Mouse (Mus musculus) cerebellum, postnatal 10 days (tissue): ENCODE data around the gene Mobp.
A peak's percentile ranks its signal among the peaks of the same experiment; 100 is the strongest.

Experiments
- DNase-seq, 2 experiments: peaks; one replicate each; pipeline ENCODE4 v3.0.0; 2021; ENCODE audit warnings: mixed read lengths in 2 of 2

Gene Mobp

DNA sequence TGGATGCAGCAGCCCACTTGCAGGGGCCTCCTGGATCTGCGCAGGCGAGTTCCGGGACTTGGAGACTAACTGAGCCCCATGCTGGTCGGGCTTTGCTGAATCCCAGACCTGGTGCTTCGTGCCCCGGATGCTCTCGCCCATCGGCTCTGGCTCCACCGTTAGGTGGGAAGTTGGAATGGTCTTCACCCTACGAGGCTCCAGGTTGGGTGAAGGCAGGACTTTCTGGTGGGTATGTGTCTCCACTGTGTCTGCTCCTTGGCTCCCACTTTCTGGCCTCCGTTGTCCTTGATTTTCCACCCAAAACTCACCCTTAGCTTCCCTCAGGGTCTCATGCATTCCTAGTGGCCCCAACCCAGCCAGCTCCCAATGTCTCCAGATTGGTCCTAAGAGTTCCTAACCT is 14.1 kb upstream of the Mobp start:
- DNase-seq: no peak

DNA sequence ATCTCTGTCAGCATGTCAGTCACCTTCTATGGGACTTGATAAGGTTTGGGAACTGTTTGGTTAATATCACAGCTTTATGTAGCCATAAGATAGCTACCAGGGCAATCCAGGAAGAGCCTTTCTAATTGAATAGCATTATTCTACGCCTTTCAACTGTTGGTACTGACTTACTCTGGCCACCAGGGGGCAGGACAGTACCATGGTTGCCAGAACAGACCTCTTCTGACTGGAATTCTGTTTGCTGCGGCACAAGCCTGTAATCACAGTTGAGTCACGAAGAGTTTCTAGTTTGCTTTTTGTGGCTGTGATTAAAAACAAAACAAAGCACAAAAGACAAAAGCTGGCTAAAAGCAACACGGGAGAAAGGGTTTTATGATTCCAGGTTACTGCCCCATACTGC is 8.9 kb upstream of the Mobp start:
- DNase-seq: peak; percentile 91 to 93

DNA sequence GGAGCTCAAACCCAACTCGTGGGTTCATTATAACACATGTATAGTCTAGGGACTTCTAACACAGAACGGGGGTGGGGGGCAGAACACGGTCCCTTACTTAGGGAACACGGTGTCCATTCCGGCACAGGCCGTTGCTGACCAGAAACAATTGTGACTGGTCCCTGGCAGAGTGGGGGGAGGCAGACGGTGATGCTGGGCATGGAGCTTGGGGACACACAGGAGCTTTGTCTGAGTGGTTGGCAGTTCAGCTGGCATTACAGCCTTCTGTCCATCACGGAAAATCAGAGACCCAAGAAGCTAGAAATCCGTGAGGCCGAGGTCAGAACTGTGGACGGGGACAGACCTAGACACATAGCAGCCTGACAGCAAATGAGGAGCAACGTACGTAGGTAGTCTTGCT is 5.0 kb upstream of the Mobp start:
- peak in 1 of 2 experiments; percentile 20 for DNase-seq

DNA sequence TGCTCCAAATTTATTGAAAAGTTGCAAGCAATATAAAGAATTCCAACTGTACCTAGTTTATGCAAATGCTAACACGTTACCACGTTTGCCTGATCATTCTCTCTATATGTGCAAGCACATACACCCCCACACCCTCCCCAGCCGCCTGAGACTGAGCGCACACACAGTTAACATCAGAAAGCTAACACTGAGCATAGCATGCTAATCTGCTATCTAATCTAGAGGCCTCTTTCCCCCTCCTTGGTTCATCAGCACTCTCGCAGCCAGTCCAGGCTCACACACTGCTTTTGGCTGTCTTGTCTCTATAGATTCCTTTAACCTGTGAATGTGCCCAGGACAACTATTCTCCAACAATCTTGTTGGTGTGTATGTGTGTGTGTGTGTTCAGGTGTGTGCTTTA is 1.6 kb downstream of the Mobp start:
- DNase-seq: no peak

DNA sequence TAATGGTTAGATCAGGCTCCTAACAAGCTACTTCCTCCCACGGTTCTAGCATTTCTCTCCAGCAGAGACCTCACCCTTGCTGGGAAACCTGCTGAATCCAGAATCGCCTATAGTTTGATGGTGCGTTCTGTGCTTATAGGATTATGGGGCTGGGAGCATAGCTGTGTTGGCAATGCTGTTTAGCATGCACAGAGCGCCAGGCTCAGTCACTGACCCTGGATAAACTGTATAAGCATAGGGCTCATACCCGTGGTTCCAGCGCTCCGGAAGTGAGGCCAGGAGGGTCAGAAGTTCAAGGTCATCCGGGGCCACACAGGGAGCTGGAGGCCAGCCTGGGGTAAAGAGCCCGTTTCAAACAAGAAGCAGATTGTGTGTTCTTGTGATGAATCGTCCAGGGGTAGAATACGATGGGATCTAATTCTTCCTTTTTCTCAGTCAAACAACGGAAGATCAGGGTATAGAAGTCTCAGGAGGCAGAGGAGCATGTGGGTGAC is 2.4 kb downstream of the Mobp start:
- no peak for DNase-seq

DNA sequence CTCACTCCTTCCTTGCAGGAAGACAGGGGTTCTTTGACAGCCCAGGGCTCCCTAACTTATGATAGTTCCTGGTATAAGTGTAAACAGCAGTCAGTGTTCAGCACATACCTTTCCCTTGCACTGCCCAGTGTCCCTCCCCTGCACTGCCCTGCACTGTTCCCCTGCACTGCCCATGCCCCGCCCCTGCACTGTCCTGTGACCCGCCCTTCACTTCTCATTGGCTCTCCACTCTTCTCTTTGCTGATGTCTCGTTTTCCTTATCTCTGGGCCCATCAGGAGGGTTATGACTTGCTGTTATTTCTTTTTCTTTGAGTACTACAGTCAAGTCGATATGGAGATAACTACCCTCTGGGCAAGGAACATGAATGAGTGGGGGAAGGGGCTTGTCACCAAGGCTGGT is 8.5 kb downstream of the Mobp start:
- no peak for DNase-seq

DNA sequence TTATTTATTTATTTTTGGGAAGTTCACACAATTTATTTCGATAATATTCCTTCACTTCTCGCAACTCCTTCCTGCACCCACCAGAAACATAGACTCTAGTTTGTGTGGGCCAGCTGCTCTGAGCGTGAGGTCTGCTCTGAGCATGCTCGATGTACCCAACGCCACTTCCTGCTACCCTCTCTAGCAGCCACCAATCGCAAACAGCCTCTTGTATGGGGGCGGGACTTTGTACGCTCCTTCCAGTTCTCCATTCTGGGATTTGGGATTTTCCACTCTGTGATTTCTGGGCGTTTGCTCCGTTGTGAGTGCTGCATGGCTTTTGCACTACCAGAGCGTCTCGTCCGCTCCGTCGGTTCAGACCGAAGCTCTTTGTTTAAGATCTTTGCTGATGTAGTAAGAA is 14.4 kb downstream of the Mobp start:
- DNase-seq: no peak

DNA sequence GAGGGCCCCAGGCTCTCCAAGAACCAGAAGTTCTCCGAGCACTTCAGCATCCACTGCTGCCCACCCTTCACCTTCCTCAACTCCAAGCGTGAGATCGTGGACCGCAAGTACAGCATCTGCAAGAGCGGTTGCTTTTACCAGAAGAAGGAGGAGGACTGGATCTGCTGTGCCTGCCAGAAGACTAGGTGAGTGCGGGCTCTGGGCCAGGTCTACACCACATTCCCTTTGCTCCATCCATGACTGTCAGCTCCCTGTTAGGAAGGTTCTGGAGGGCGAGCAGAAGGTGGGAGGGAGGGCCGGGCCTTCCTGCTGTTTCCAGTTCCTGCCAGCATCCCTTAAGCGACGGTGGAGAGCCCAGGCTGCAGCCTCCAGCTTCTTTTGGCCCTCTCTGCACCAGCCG is 18.3 kb downstream of the Mobp start:
- peak; percentile 59 to 62 for DNase-seq

DNA sequence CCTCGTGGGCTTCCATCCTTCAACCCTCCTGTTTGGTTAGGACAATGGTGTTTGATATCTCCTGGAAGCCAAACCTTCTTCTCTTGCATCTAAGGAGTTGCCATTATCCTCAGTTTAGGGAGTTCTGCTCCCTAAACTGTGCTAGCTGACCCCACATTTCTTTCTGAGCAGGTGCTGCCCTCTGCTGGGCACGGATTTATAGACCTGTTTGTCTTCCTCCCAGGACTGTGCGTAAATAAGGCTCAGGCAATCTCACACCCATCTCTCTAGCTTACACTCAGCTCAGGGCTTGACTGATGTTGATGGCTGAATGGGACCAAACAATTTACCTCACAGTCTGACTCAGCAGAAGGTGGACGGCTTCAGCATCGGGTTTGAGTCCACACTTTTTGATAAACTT is 21.8 kb downstream of the Mobp start:
- DNase-seq: peak; percentile 81 to 83

DNA sequence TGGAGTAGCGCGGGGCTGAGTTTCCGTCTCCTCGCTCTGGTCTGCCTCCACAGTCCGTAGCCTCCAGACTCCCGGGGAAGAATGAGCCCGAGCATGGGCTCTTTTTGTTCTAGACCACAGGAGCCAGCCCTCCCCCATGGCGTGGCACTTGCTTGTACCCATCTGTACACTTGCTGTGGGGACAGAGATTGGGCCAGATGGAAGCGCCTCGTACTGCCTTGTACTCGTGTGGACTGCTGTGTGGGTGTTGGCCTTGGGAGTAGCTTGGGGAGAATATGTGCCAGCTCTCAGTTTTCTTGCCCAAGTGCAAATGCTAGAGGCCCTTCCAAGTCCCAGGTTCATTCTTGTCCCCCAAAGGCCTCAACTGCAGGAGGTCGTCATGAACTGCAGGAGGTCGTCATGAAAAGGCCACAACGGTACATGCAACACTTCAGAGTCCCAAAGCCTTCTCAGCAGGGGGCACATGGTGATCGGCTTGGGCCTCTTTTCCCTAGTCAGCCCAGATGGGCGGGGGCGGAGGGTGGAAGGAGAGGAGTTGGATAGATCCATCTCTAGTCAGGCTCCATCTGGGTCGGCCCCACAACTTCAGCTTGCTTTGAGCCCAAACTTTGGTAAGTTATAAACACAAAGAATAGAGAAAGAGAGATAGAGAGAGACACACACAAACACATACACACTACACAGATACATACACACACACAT is 25.1 kb downstream of the Mobp start:
- peak in 1 of 2 experiments; percentile 44 for DNase-seq

DNA sequence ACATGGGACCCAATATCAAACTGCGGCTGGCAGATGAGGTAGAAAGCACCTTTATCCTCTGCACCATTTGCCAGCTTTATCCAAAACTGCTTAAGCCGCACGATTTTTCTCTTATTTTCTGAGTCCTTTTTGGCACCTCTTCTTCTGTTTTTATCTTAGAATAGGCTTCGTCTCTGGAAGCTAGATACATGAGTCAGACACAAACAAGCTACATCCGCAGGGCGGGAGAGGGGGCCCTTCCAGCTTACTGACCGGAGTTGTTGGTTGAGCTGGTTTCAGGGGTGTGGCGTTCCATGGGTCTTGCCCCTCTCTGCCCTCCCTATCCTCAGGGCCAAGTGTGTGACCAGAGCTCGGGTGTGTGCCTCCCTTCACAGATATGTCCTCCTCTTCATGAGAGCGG is 29.3 kb downstream of the Mobp start:
- no peak for DNase-seq

DNA sequence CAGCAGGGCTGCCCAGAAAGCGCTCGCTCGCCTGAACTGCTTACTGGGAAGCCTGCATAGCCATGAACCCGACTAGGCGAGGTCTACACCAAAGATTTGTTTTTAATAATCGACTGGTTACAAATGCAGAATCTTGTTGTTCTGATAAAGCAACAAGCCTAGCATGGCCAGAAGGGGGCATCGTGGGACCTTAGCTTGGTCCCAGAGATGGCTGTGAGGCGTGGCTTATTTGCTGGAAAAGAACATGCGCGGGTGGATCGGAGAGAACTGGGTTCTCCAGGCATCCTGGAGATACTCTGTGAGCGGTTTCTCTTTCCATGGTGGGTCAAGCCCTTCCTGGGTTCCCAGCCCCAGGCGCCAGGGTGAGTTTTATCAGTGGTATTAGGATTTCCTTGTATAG is 35.0 kb downstream of the Mobp start:
- DNase-seq: peak; percentile 77 to 81

DNA sequence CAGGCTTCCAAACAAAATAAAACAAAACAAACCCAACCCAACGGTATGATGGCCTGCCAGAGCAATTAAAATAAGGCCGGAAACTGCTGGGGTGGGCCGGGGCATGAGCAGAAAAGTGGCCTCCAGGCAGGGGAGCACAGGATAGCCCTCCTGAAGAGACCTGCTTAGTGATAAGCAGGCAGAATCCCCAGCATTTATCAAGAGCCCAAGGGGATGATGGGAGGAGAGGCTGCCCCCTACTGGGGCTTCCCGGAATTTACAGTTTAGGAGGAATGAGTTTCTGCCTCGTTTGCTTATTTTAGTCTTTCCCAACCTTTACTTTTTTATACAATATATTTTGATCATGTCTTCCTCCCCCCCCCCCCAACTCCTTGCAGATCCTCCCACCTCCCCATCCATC is 37.3 kb downstream of the Mobp start:
- DNase-seq: no peak

DNA sequence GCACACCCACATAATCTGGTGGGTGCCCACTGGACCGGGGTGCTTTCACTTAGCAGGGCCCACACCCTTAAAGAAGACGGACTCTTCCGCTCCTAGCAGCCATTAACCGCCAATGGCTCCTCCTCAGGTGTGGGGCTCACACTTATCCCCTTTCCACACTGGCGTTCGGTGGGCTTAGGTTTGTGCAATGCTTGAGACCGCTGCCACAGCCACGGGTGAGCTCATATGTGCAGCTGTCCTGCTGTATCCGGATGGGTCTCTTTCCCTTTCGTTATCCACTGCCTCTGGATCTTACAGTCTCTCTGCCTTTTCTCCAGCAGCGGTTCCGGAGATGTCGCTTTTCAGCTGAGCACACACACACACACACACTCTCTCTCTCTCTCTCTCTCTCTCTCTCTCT is 41.4 kb downstream of the Mobp start:
- peak; percentile 24 to 37 for DNase-seq

DNA sequence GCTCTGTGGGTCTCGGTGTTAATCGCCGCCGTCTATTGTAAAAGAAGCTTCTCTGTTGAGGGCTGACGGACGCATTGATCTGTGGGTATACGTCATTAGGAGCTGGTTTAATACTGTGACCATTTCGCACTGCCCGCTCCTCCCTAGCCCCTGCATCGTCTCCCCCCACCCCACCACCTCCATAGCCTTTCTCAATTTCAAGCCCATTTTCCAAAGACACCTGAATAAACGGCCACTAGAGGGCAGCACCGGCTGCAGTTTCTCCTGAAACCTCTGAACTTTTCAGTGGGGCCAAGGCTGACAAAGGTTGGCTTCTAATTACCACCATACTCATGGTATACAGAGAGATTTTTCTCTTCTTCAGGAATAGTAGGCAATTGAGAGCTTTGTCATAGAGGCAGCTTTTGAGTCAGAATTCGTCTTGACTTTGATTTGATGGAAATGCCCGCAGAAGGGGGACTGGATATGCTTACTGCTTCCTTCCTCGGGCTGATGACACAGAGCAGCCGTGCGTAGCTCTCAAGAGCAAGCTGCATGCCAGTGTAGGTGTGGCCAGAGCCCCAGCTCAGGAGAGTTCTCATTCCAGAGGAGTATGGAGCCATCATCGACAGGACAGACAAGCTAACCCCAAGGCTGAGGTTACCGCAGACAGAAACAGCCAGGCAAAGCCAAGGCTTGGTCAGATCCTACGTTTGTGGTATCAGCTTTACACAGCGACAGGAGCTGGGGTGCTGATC is 42.0 kb downstream of the Mobp start:
- DNase-seq: peak; percentile 97 to 99

DNA sequence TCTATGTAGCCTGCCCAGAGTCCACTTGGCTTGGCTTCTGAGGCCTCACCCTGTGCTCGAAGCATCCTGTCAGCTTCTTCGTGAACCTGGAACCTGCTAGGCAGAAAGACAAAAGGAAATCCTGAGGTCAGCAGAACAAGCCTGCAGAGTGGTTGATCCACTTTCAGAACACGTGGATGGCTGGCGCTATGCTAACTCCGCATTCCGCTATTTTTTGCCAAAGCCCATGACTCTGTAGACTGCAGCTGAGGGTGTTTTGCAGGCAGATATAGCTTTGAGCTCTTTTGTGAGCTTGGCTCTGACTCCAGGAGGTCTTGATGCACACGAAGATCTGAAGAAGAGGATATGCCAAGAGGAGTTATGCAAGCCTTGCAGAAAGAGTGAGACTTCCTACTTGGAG is 43.2 kb downstream of the Mobp start:
- peak in 1 of 2 experiments; percentile 25 for DNase-seq

DNA sequence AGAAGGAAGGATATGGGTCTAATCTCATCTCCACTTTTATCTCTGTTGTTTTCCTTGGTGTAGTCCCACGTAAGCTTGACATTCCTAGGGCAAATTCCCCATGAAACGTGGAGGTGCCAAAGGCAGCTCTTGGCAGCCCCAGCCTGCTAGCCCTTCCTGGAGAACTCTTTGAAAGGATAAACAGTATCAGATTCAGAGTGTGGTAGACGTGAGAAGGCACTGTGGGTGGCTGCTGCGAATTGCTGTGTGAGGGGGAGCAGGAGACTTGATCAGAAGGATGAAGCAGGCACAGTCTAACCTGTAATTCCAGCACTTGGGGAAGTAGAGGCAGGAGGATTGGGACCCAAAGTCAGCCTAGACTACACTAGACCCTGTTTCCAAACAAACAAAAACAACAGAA is 51.4 kb downstream of the Mobp start:
- no peak for DNase-seq

DNA sequence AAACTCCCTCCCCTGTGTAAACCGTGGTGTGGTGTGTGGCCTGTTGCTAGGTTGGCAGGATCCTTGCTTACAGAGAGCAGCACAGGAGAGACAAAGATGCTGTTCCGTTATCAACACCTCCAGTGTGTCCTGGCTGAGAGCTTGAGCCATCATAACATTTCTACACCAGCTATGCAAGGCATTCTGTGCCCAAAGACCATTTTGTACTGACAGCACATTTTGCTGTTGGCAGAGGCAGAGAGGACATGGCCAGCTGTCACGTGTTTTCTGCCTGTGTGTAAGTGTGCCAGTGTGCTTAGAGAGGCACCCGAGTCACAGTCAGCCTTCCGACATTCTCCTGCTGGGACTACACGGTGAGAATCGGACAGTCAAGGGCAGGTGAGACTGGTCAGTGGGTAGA is 52.2 kb downstream of the Mobp start:
- no peak for DNase-seq

DNA sequence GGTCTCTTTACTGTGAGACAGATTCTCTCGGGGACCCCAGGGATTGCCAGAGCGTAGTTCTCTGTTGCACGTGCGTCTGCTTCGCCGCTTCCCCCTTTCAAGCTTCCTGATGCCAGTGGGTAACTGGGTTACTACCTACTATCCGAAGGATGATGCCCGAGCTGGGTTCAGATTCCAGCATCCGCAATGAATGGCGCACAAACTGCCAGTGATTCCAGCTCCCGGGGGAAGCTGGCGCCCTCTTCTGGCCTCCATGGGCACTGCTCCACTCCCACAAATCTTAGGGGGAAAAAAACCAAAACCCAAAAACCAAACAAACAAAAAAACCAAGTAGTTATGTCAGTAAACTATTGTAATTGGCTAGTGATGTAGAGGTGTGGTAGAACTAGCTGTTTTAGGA is 53.2 kb downstream of the Mobp start:
- DNase-seq: peak; percentile 56 to 72

DNA sequence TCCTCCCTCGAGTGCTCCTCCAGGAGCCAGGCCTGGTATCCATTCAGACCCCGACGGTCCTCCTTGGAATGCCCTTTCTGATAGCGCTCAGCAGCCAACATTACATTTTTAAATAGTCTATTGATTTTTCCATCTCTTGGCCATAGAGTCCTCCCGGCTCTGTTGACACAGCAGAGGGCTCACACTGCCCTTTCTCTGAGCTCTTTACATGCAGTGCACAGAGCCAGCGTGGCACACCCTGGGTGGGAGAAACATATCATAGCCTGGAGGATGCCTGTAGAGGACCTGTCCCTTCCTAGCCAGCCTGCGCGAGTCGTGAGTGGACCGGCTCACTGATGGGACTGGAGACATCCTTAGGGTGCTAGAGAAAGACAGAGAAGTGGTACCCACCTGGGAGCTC is 54.4 kb downstream of the Mobp start:
- no peak for DNase-seq

DNA sequence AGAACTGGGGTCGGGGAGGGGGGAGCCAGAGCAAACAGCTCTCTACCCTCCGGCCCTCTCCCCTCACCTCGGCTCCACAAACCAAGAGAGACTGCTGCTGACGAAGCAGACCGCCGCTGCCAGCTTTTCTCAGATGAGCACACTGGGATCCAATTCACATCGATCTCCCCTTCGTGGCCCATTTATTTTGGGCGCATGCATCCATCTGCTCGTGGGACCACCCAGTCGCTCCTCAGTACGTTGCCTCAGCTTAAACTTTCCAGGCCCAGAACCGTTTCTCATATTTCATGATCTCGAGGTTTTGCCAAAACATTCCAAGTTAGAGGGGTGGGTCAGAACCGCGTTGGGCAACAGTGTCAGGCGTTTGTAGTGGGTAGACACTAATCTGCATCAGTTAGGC is 57.4 kb downstream of the Mobp start:
- DNase-seq: no peak

DNA sequence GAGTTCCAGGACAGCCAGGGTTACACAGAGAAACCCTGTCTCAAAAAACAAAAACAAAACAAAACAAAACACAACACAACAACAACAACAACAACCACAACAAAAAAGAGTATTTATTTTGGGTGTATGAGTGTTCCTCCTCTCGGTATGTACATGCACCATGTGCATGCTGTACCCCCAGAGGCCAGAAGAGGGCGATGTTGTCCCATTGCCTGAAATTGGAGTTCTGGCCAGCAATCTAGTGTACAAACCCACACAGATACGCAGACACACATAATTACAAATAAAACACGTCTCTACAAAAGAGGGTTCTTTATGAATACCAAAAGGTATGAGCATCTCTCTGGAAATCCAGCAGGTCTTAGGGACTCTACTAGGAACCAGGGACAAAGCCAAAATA is 60.6 kb downstream of the Mobp start:
- DNase-seq: peak; percentile 53 to 64

DNA sequence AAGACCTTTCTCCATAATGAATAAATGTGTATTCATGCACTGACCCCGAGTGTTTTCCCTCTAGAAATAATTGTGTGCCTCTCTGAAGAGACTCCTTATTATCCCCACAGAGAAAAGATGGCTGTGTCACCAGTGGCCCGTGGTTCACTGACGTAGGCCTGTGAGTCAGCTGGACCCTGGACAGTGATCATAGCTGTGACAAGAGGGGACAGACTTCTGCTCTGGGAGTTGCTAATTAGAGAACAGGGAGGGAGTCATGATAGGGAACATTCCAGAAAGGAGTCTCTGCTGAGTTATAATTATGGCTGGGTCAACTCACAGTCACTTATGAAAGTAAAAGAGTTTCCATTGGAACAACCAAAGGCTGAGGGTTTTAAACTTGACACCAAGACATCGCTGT is 61.4 kb downstream of the Mobp start:
- DNase-seq: no peak

DNA sequence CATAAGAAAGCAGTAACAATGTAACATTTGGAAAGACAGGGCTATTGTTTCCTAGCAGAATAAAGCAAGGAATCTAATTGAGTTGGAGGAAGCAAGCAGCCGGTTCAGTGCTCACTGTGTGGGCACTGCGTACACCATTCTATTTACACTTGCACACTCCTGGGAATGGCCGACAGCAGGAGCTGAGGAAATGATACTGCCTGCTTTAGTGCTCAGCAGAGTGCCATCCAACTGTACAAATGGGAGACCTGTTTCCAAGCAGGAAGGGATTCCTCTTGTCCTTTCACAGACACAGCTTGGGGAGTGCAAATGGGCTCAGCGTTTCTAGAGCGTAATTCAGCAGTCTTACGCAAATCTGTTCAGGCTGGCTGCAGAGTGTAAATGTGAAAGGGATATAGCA is 63.4 kb downstream of the Mobp start:
- no peak for DNase-seq
